Mouse (Mus musculus) olfactory bulb, adult 2 months (tissue): ENCODE measurements around the gene Spata33. TPM values are rescaled to one million over a fixed set of nuclear protein-coding genes. Genes with fewer than 3 reads are reported as not detected.

ENCODE experiments used
- H3K27ac ChIP-seq: fragments of 200-500 bp; 2 replicates; pipeline ENCODE4 v1.5.1; 2012; ENCODE audit warnings: low read depth, low read length; ENCODE audit not compliant: insufficient read depth
- H3K4me1 ChIP-seq: fragments of 200-500 bp; 2 replicates; pipeline ENCODE4 v1.6.1; 2012; ENCODE audit warnings: low read length; ENCODE audit not compliant: control insufficient read depth, insufficient read depth
- H3K4me3 ChIP-seq: fragments of 200-500 bp; 2 replicates; pipeline ENCODE4 v1.5.1; 2012; ENCODE audit warnings: mild to moderate bottlenecking, low read depth, low read length, moderate library complexity; ENCODE audit not compliant: insufficient read depth
- CTCF ChIP-seq: fragments of 200-500 bp; IDR thresholded peaks from 2 replicates; pipeline ENCODE4 v1.5.1; 2012; ENCODE audit warnings: low read depth, mild to moderate bottlenecking, low read length, moderate library complexity; ENCODE audit not compliant: insufficient read depth
- POLR2A ChIP-seq: fragments of 200-500 bp; IDR thresholded peaks from 2 replicates; pipeline ENCODE4 v1.6.1; 2012; ENCODE audit warnings: mild to moderate bottlenecking, low read depth, low read length, moderate library complexity; ENCODE audit not compliant: insufficient read depth
- WGBS: fragments of 180-500 bp; shearing (Covaris S2); methylation state at CpG from one replicate; pipeline ENCODE4 v1.1.7; 2018; 5-methylcytosine and 5-hydroxymethylcytosine counted together
- polyA plus RNA-seq: library from polyadenylated mRNA; stranded (reverse); fragments of >200 nt; gene quantifications from 2 replicates; pipeline ENCODE4 v1.2.4, GENCODE M21; 2012; ENCODE audit warnings: low replicate concordance; ENCODE audit not compliant: missing spikeins, insufficient read depth, insufficient read length

Spata33 gene
- polyA plus RNA-seq, 1 experiment: not detected

DNA sequence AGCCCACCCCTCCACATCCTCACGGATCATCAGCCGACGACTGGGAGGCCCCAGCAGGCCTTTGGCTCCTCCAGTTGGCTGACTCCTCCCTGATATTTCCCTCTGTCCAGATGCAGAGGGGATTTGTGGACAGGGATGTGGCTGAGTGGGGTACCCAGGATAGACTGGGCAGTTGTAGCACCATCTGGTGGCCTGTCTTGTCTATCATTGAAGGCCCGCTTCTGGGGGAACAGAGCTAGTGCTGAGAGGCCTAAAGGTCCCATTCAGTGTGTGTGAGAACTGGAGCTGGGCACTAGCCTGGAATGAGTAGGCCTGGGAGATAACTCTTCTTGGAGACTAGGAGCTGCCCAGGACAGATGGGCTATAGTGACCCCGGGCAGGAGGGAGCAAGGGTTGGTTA, 19.1 kb downstream of the Spata33 start:
- WGBS: 41% methylated on average over 5 of the region's 5 CpGs
- TF ChIP-seq POLR2A (no peak), CTCF (no peak)
- no peak overlapping the region for H3K4me3 ChIP-seq
- H3K27ac ChIP-seq: no peak overlapping the region
- H3K4me1 ChIP-seq: peaks cover 35% of the 10 kb centered on the region

DNA sequence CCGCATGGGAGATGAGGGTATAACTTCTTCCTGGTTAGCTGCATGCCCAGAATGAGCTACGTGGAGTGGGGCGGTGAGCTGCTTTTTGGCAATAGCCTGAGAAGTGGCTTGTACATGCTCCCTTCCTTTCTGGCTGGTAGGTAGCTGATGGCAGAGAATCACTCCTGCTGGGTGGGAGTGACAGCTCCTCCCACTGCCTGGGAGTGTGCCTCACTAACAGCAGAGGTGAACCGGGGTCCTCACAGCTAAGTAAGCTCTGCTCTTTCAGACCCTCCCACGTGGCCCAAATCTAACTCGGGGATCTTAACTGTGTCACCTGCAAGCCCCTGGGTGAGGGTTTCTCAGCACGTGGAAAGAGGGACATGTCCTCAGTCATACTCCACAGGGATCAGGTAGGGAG, 19.9 kb downstream of the Spata33 start:
- Histone ChIP-seq H3K4me1 (peaks cover 35% of the 10 kb centered on the region), H3K4me3 (no peak overlapping the region), H3K27ac (no peak overlapping the region)
- TF ChIP-seq POLR2A (no peak), CTCF (no peak)
- WGBS: 34% methylated on average over 7 of the region's 7 CpGs

DNA sequence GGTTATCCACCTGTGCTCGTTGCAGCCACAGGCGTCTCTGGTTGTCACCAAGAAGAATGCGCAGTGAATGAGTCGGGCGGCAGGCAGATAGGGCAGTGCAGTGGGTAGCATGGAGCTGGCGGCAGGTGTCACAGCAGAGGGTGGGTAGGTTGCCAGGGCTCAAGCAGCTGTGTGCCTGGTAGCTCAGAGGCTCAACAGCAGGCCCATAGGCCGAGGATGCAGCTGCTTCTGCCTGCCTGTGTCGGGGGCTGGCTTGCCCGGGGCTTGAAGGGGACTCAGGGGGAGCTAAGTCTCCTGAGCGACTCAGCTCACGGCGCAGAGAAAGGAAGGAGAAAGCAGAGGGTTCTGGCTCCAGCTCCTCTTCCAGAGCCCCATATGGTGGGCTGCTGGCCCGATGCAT, 20.7 kb downstream of the Spata33 start:
- peaks cover 35% of the 10 kb centered on the region for H3K4me1 ChIP-seq
- WGBS: 45% methylated on average over 13 of the region's 13 CpGs
- TF ChIP-seq POLR2A (no peak), CTCF (no peak)
- 0 out of 2 replicates have a peak overlapping the region, but pooled peaks have one; percentile 10 for H3K4me3 ChIP-seq
- H3K27ac ChIP-seq: 0 out of 2 replicates have a peak overlapping the region, but pooled peaks have one; percentile 7

DNA sequence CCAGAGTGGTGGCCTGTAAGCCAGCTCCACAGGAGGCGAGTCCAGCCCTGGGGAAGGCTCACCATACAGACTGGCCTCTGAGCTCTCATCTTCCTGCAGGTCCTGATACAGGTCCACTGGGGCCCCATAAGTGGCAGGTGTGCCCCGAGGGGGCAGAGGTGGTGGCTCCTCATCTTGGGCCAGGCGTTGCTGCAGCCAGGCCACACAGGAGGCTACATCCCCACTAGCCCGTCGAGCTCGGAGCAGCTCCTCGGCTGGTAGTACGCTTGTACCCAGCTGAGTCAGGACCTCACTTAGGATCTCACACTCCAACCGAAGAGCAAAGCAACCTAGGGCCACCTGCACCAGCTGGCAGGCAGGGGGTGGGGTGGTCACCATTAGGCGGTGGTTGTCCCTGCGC, 21.1 kb downstream of the Spata33 start:
- TF ChIP-seq CTCF (no peak), POLR2A (no peak)
- H3K4me1 ChIP-seq: peaks cover 35% of the 10 kb centered on the region
- 67% methylated on average over 11 of the region's 11 CpGs for WGBS
- peak overlapping the region; percentile 10 for H3K4me3 ChIP-seq
- H3K27ac ChIP-seq: no peak overlapping the region

DNA sequence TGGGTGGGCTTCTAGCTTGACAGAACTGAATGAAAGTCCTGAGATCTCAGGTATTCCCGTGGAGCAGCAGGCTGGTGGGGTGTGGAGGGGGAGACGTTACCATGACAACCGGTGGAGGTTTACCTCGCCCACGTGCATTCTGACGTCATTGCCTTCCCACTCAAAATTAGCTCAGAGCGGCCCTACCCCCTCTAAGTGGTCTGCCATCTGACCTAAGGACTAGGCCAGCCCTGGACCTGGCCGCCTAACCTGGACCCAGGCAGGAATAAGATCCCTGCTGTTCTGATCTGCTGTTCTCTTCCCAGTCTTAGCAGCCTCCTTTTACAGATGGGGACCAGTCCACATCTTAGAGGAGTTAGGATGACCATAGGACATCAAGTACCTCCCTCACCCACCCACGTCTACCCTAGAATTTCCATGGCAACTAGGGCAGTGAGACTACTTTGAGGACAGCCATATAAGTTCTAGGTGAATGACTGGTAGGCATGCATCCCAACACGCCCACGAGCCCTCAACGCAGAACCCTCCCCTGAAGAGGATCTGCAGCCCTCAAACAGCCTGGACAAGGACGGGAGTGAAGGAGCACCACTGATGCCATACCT, 22.4 kb downstream of the Spata33 start:
- WGBS: 12% methylated on average over 13 of the region's 13 CpGs
- Histone ChIP-seq H3K27ac (peak overlapping the region; percentile 85), H3K4me3 (peak overlapping the region; percentile 61), H3K4me1 (peaks cover 35% of the 10 kb centered on the region)
- TF ChIP-seq CTCF: no peak
- TF ChIP-seq POLR2A: no peak

DNA sequence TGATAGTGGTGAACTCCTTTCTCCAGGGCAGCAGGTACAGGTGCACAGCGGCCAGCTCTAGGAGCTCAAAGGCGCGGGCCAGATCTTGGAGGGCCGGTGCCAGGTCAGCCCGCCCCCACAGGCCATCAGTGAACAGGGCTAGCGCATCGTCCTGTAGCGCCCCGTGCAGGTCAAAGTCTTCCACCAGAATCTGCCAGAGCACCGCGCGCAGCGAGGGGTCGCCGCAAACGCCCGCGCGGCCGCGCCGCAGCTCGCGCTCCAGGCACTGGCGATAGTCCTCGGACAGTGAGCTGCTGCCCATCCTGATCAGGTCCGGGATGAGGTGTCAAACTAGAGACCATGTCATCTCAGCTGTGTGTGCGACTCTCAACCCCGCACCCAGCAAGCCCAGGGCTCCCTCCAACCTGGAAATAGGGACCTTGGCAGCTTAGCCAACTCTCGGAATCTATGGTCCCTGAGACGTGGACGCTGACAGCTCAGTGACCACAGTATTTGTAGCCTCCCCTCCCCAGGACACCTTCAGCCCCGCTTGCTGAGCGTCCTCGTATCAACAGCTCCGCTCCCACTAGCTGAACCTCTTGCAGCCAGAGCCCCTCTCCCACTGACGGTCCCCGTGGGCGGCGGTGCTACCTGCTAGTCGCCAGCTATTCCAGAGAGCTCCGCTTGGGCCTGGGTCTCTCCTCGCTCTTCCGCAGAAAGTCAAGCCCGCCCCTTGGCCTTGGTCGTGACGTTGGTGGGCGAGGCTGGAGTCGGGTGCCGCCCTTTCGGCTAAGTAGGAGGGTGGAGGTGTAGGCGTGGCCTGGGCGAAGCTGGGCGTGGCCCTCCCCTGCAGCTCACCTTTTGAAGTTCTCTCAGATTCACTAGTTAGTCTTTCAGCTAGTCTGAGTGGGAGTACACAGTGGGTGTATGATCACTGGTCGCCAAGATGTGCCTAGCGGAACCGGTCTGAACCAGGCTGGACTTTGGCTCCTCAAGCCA, 23.2 kb downstream of the Spata33 start, which contains the start of gene Spata2l:
Spata2l (minus strand) TSS at position 714 of the 978 bp plus-strand sequence.
- WGBS: 1% methylated on average over 57 of the region's 57 CpGs

DNA sequence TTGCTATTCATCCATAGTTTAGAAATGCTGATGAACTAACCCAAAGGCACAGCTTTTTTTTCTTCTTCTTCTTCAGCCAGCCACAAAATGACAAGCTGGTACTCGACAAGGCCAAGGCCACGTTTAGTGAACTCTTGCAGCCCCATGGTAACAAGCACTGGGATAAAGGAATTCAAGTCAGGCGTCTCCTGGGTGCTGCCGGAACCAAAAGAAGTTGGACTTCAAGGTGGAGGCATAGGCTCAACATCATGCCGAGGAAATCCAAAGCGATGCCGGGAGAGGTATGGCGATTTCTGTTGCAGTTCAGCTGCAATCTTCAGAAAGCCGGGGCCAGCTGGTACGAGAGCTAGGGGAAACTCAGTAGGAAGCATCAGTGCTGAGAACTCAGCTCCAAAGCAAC, 26.8 kb downstream of the Spata33 start:
- 78% methylated on average over 10 of the region's 10 CpGs for WGBS
- H3K27ac ChIP-seq: no peak overlapping the region
- H3K4me1 ChIP-seq: peaks cover 15% of the 10 kb centered on the region
- no peak for TF ChIP-seq CTCF
- TF ChIP-seq POLR2A: no peak
- no peak overlapping the region for H3K4me3 ChIP-seq

More for the DNA sequence above, 23.2 kb downstream of the Spata33 start, which contains the start of gene Spata2l:
- H3K4me1 ChIP-seq: peaks cover 35% of the 10 kb centered on the region
- TF ChIP-seq POLR2A: peak; percentile 45; the same call in 1 of the 2 replicates
- TF ChIP-seq CTCF: peak; percentile 35; the same call in 1 of the 2 replicates
- H3K4me3 ChIP-seq: peak within 1 kb of the TSS; percentile 61
- peak within 1 kb of the TSS; percentile 85 for H3K27ac ChIP-seq

DNA sequence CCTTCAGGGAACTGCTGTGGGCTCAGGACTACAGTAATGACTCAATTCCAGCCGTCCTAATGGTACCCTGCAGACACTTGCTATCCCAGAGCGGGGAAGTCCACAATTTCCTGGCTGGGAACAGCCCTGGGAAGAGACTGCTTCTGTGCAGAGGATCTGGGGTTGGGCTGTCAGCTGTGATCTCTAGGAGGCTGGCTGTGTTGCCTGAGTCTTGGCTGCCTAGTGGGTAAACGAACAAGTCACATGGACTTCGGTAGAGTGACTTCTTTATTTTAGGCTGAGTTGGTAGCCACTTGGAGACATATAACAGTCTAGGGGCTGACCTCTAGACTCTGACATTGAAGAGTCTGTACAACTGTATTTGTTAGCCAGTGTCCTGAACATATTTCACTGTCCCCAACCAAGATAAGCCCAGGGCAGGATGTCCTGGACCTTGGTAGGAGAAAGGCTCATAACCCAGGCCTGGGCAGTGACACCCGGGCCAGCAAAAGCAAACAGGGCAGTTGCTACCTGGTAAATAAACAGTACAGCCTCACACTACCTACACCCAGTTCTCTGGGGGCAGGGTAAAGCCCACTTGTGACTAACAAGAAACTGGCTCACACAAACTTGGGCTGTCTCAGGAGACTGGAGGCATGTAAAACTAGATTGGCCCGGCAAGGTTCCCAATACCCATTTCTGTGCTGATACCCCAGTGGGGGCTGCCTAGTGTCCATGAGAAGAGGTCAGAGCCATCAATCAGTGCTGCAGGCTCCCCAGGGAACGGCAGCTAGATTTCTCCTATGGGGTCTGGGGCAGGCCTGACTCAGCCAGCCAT, 29.7 kb downstream of the Spata33 start:
- Histone ChIP-seq H3K4me1 (peaks cover 3% of the 10 kb centered on the region; the same call in 1 of the 2 replicates), H3K27ac (no peak overlapping the region), H3K4me3 (no peak overlapping the region)
- WGBS: 75% methylated on average over 7 of the region's 7 CpGs
- no peak for TF ChIP-seq POLR2A
- TF ChIP-seq CTCF: no peak
